Mouse (Mus musculus): ENCODE data around the gene Car8. TPM values are rescaled to one million over a fixed set of nuclear protein-coding genes. Genes with fewer than 3 reads are reported as not detected.

The Car8 gene
- polyA plus RNA-seq, 1 experiment from 2014 or later: 9.7 TPM

GRCm38 (mm10) chr4:8206918-8207573 lies 31.8 kb downstream of the Car8 start:
- Histone ChIP-seq H3K4me3 (replicated peaks; ENCODE audit: low read depth, low read length) (no peak overlapping the region), H3K27me3 (ENCODE audit: insufficient read depth, low read length) (no peaks in the 10 kb centered on the region), H3K36me3 (ENCODE audit: insufficient read depth, low read length) (no peaks in the 10 kb centered on the region), H3K4me2 (ENCODE audit: low read length) (no peak overlapping the region), H3K9ac (ENCODE audit: low read depth, low read length) (no peak overlapping the region), H3K27ac (no peak overlapping the region), H3K4me1 (replicated peaks; ENCODE audit: insufficient read depth, low read length) (no peaks in the 10 kb centered on the region), H3K9me3 (replicated peaks; ENCODE audit: low read length) (no peaks in the 10 kb centered on the region)
- peak; percentile 61 for DNase-seq (ENCODE audit: low spot score)
- no peak for TF ChIP-seq CTCF (IDR thresholded peaks at IDR 0.05; ENCODE audit: low read depth)
- ATAC-seq (replicated peaks; ENCODE audit: low FRiP score, low read depth): no peak; the same call in 1 of the 2 replicates
- WGBS: 71% methylated on average over 6 of the region's 6 CpGs

- DNase-seq (ENCODE audit: low spot score) (peak; percentile 44), ATAC-seq (replicated peaks; ENCODE audit: low FRiP score, low read depth) (no peak)
- no peak overlapping the region for H3K4me2 ChIP-seq (ENCODE audit: low read length)
- no peak for TF ChIP-seq CTCF (IDR thresholded peaks at IDR 0.05; ENCODE audit: low read depth)
- no peaks in the 10 kb centered on the region for H3K4me1 ChIP-seq (replicated peaks; ENCODE audit: insufficient read depth, low read length)
- H3K9me3 ChIP-seq (replicated peaks; ENCODE audit: low read length): no peaks in the 10 kb centered on the region
- H3K4me3 ChIP-seq (replicated peaks; ENCODE audit: low read depth, low read length): no peak overlapping the region
- no peak overlapping the region for H3K9ac ChIP-seq (ENCODE audit: low read depth, low read length)
- H3K27ac ChIP-seq: no peak overlapping the region
- 44% methylated on average over 4 of the region's 4 CpGs for WGBS
- H3K27me3 ChIP-seq (ENCODE audit: insufficient read depth, low read length): no peaks in the 10 kb centered on the region
- H3K36me3 ChIP-seq (ENCODE audit: insufficient read depth, low read length): no peaks in the 10 kb centered on the region
Measured at GRCm38 (mm10) chr4:8205089-8205649, 33.7 kb downstream of the Car8 start.

GRCm38 (mm10) chr4:8203367-8203766 lies 35.5 kb downstream of the Car8 start:
- no peaks in the 10 kb centered on the region for H3K9me3 ChIP-seq (replicated peaks; ENCODE audit: low read length)
- no peaks in the 10 kb centered on the region for H3K4me1 ChIP-seq (replicated peaks; ENCODE audit: insufficient read depth, low read length)
- DNase-seq (ENCODE audit: low spot score): no peak
- no peak for TF ChIP-seq CTCF (IDR thresholded peaks at IDR 0.05; ENCODE audit: low read depth)
- H3K36me3 ChIP-seq (ENCODE audit: insufficient read depth, low read length): no peaks in the 10 kb centered on the region
- no peak overlapping the region for H3K4me3 ChIP-seq (replicated peaks; ENCODE audit: low read depth, low read length)
- no peaks in the 10 kb centered on the region for H3K27me3 ChIP-seq (ENCODE audit: insufficient read depth, low read length)
- H3K27ac ChIP-seq: no peak overlapping the region
- no peak overlapping the region for H3K9ac ChIP-seq (ENCODE audit: low read depth, low read length)
- no peak overlapping the region for H3K4me2 ChIP-seq (ENCODE audit: low read length)
- 12% methylated on average over 1 of the region's 1 CpGs for WGBS
- ATAC-seq (replicated peaks; ENCODE audit: low FRiP score, low read depth): no peak

GRCm38 (mm10) chr4:8201631-8202030 lies 37.2 kb downstream of the Car8 start:
- ATAC-seq (replicated peaks; ENCODE audit: low FRiP score, low read depth): no peak
- Histone ChIP-seq H3K27me3 (ENCODE audit: insufficient read depth, low read length) (no peaks in the 10 kb centered on the region), H3K4me1 (replicated peaks; ENCODE audit: insufficient read depth, low read length) (no peaks in the 10 kb centered on the region), H3K9me3 (replicated peaks; ENCODE audit: low read length) (no peaks in the 10 kb centered on the region), H3K4me3 (replicated peaks; ENCODE audit: low read depth, low read length) (no peak overlapping the region), H3K27ac (no peak overlapping the region), H3K9ac (ENCODE audit: low read depth, low read length) (no peak overlapping the region), H3K36me3 (ENCODE audit: insufficient read depth, low read length) (no peaks in the 10 kb centered on the region), H3K4me2 (ENCODE audit: low read length) (no peak overlapping the region)
- TF ChIP-seq CTCF (IDR thresholded peaks at IDR 0.05; ENCODE audit: low read depth): no peak
- WGBS: 91% methylated on average over 2 of the region's 2 CpGs
- DNase-seq (ENCODE audit: low spot score): no peak

- ATAC-seq (replicated peaks; ENCODE audit: low FRiP score, low read depth): no peak
- 58% methylated on average over 5 of the region's 5 CpGs for WGBS
Measured at GRCm38 (mm10) chr4:8200081-8200480, 38.8 kb downstream of the Car8 start.

GRCm38 (mm10) chr4:8198033-8198432 lies 40.8 kb downstream of the Car8 start:
- no peaks in the 10 kb centered on the region for H3K27me3 ChIP-seq (ENCODE audit: insufficient read depth, low read length)
- no peak overlapping the region for H3K9ac ChIP-seq (ENCODE audit: low read depth, low read length)
- no peak overlapping the region for H3K4me2 ChIP-seq (ENCODE audit: low read length)
- no peaks in the 10 kb centered on the region for H3K4me1 ChIP-seq (replicated peaks; ENCODE audit: insufficient read depth, low read length)
- H3K4me3 ChIP-seq (replicated peaks; ENCODE audit: low read depth, low read length): no peak overlapping the region
- no peaks in the 10 kb centered on the region for H3K9me3 ChIP-seq (replicated peaks; ENCODE audit: low read length)
- TF ChIP-seq CTCF (IDR thresholded peaks at IDR 0.05; ENCODE audit: low read depth): no peak
- no peak overlapping the region for H3K27ac ChIP-seq
- no peak for ATAC-seq (replicated peaks; ENCODE audit: low FRiP score, low read depth)
- WGBS: 59% methylated on average over 5 of the region's 5 CpGs
- no peaks in the 10 kb centered on the region for H3K36me3 ChIP-seq (ENCODE audit: insufficient read depth, low read length)
- DNase-seq (ENCODE audit: low spot score): peak; percentile 28

More at GRCm38 (mm10) chr4:8200081-8200480, 38.8 kb downstream of the Car8 start:
- DNase-seq (ENCODE audit: low spot score): peak; percentile 56
- Histone ChIP-seq H3K4me2 (ENCODE audit: low read length) (no peak overlapping the region), H3K27ac (no peak overlapping the region), H3K4me3 (replicated peaks; ENCODE audit: low read depth, low read length) (no peak overlapping the region), H3K36me3 (ENCODE audit: insufficient read depth, low read length) (no peaks in the 10 kb centered on the region), H3K9me3 (replicated peaks; ENCODE audit: low read length) (no peaks in the 10 kb centered on the region), H3K27me3 (ENCODE audit: insufficient read depth, low read length) (no peaks in the 10 kb centered on the region), H3K9ac (ENCODE audit: low read depth, low read length) (no peak overlapping the region), H3K4me1 (replicated peaks; ENCODE audit: insufficient read depth, low read length) (no peaks in the 10 kb centered on the region)
- no peak for TF ChIP-seq CTCF (IDR thresholded peaks at IDR 0.05; ENCODE audit: low read depth)

Measured in kidney, postnatal 0 days (tissue).